Mouse (Mus musculus) cerebellum, postnatal 36 days (tissue): ENCODE data around the gene Zkscan8.
"Not testable (repeated sequence)": the region's sequence is repeated elsewhere in the genome, so short reads cannot be mapped to it uniquely, and the experiment has no call there.

Experiments used
- DNase-seq, 2 experiments: peaks; one replicate each; pipeline ENCODE4 v3.0.0; 2021 to 2022; ENCODE audit warnings: mixed read lengths in 2 of 2

The Zkscan8 gene

GRCm38 (mm10) chr13:21530781-21531201 is at the start of gene Zkscan8:
TSS of gene Zkscan8 (minus strand) at chr13:21531120.
- DNase-seq = peak; percentile 90 to 95

GRCm38 (mm10) chr13:21559793-21560192 is 28.9 kb upstream of the Zkscan8 start, which contains the start of gene Olfr1535:
TSS of gene Olfr1535 (minus strand) at chr13:21559893.
- no peak for DNase-seq

GRCm38 (mm10) chr13:21550416-21551110 is 19.6 kb upstream of the Zkscan8 start:
- no peak for DNase-seq

GRCm38 (mm10) chr13:21549487-21549886 is 18.6 kb upstream of the Zkscan8 start:
- no peak for DNase-seq

GRCm38 (mm10) chr13:21542708-21543107 is 11.8 kb upstream of the Zkscan8 start, which contains the start of gene Olfr1366:
TSS of gene Olfr1366 (minus strand) at chr13:21542808.
- DNase-seq = no peak

- DNase-seq = no peak
Measured at GRCm38 (mm10) chr13:21530136-21530535, 784 bp downstream of the Zkscan8 start.

GRCm38 (mm10) chr13:21506221-21506649 is 24.7 kb downstream of the Zkscan8 start:
- peak; percentile 80 to 81 for DNase-seq

GRCm38 (mm10) chr13:21502296-21502695 is 28.6 kb downstream of the Zkscan8 start:
- DNase-seq = no peak

GRCm38 (mm10) chr13:21501182-21501581 is 29.7 kb downstream of the Zkscan8 start, which contains the start of gene Gm11273:
TSS of gene Gm11273 (minus strand) at chr13:21501418.
- not testable (repeated sequence) for DNase-seq

GRCm38 (mm10) chr13:21495080-21495479 is 35.8 kb downstream of the Zkscan8 start, which contains the start of gene AK157302:
TSS of gene AK157302 (plus strand) at chr13:21495223.
- peak; percentile 19 to 27 for DNase-seq

GRCm38 (mm10) chr13:21492847-21493246 is 38.1 kb downstream of the Zkscan8 start:
- DNase-seq = no peak

- no peak for DNase-seq
Measured at GRCm38 (mm10) chr13:21486881-21487280, 44.0 kb downstream of the Zkscan8 start.

- peak; percentile 76 to 86 for DNase-seq
Measured at GRCm38 (mm10) chr13:21478759-21479670, 51.9 kb downstream of the Zkscan8 start, which contains the start of the genes Zkscan4 and Gm10065. TSS of gene Zkscan4 (plus strand) at chr13:21478907. TSS of gene Gm10065 (minus strand) at chr13:21479441.

- no peak for DNase-seq
Measured at GRCm38 (mm10) chr13:21472427-21472826, 58.5 kb downstream of the Zkscan8 start.

- no peak for DNase-seq
Measured at GRCm38 (mm10) chr13:21469097-21469496, 61.8 kb downstream of the Zkscan8 start.

- peak; percentile 84 to 86 for DNase-seq
Measured at GRCm38 (mm10) chr13:21468061-21469019, 62.6 kb downstream of the Zkscan8 start, which contains the start of gene Nkapl. TSS of gene Nkapl (minus strand) at chr13:21468509.

- DNase-seq = no peak
Measured at GRCm38 (mm10) chr13:21467336-21467735, 63.6 kb downstream of the Zkscan8 start.
